18 mouse cellular contexts compared by ENCODE assay signal in genomic region chr3:79670556-79670955, GRCm38 (mm10). TPM values are rescaled to one million over a fixed set of nuclear protein-coding genes. Genes with fewer than 3 reads are reported as not detected.
DNase-seq lines count a peak whose midpoint lies in the region; ATAC-seq lines count a peak whose summit lies in the region.
"Had no signal": no experiment of that assay in that cellular context is flagged by ENCODE, and none has a peak within 500 bp of the region (broad histone marks: within the 10 kb centered on the region; RNA-seq: fewer than 3 reads in every experiment).

No protein-coding gene starts in this region.

- DNase-seq in kidney, adult 18-20 months: peak; percentile 25
- peak; percentile 10 for DNase-seq in kidney, adult 9 months
- peak; percentile 21 to 51 for DNase-seq in kidney, postnatal 36 days
- no peak for DNase-seq in embryonic facial prominence, embryonic 10.5 days (ENCODE audit: low spot score)
- no peak for DNase-seq in layer of hippocampus, adult 9-10 months (ENCODE audit: low spot score)
- DNase-seq in thymus, postnatal 0 days (ENCODE audit: low spot score): no peak
- DNase-seq: adrenal gland, adult 2 months; cerebellum, adult 11-12 months; cerebellum, postnatal 10 days; gastrocnemius, adult 2 months; thymus, adult 2 months had no signal

- H3K27ac ChIP-seq in kidney, embryonic 15.5 days: no peak overlapping the region
- H3K27ac ChIP-seq in embryonic facial prominence, embryonic 10.5 days (replicated peaks): no peak overlapping the region
- H3K27ac ChIP-seq: forebrain, embryonic 10.5 days; gastrocnemius, adult 2 months; hindbrain, embryonic 13.5 days; limb, embryonic 10.5 days; midbrain, embryonic 15.5 days; neural tube, embryonic 13.5 days had no signal

- no peak overlapping the region for H3K4me3 ChIP-seq in kidney, embryonic 15.5 days (replicated peaks)
- H3K4me3 ChIP-seq in embryonic facial prominence, embryonic 10.5 days: no peak overlapping the region
- H3K4me3 ChIP-seq: forebrain, embryonic 10.5 days; gastrocnemius, adult 2 months; hindbrain, embryonic 13.5 days; limb, embryonic 10.5 days; midbrain, embryonic 15.5 days; neural tube, embryonic 13.5 days had no signal

- H3K27me3 ChIP-seq in kidney, embryonic 15.5 days: no peaks in the 10 kb centered on the region
- H3K27me3 ChIP-seq in embryonic facial prominence, embryonic 10.5 days (replicated peaks; ENCODE audit: low read depth, poor library complexity, severe bottlenecking): no peaks in the 10 kb centered on the region
- H3K27me3 ChIP-seq: hindbrain, embryonic 13.5 days; midbrain, embryonic 15.5 days; neural tube, embryonic 13.5 days had no signal

- no peaks in the 10 kb centered on the region for H3K36me3 ChIP-seq in kidney, embryonic 15.5 days
- no peaks in the 10 kb centered on the region for H3K36me3 ChIP-seq in embryonic facial prominence, embryonic 10.5 days (replicated peaks)
- H3K36me3 ChIP-seq: forebrain, embryonic 10.5 days; hindbrain, embryonic 13.5 days; limb, embryonic 10.5 days; midbrain, embryonic 15.5 days; neural tube, embryonic 13.5 days had no signal

- 73% methylated on average over 7 of the region's 7 CpGs for WGBS in kidney, embryonic 15.5 days
- WGBS in embryonic facial prominence, embryonic 10.5 days: 79% methylated on average over 7 of the region's 7 CpGs

- H3K4me1 ChIP-seq in kidney, embryonic 15.5 days: peaks cover 2% of the 10 kb centered on the region; the same call in 1 of the 2 replicates
- peaks cover 6% of the 10 kb centered on the region; the same call in 1 of the 2 replicates for H3K4me1 ChIP-seq in embryonic facial prominence, embryonic 10.5 days
- H3K4me1 ChIP-seq: forebrain, embryonic 10.5 days; hindbrain, embryonic 13.5 days; midbrain, embryonic 15.5 days; neural tube, embryonic 13.5 days had no signal

- no peak overlapping the region for H3K4me2 ChIP-seq in kidney, embryonic 15.5 days
- H3K4me2 ChIP-seq: hindbrain, embryonic 13.5 days; midbrain, embryonic 15.5 days; neural tube, embryonic 13.5 days had no signal

- no peak for ATAC-seq in kidney, embryonic 15.5 days (replicated peaks; ENCODE audit: low FRiP score)
- ATAC-seq: CD4-positive, CD25-positive, alpha-beta regulatory T cell, adult 4 months; midbrain, embryonic 15.5 days had no signal

- H3K9ac ChIP-seq in kidney, embryonic 15.5 days: no peak overlapping the region
- H3K9ac ChIP-seq: hindbrain, embryonic 13.5 days; midbrain, embryonic 15.5 days; neural tube, embryonic 13.5 days had no signal

- H3K9me3 ChIP-seq in kidney, embryonic 15.5 days (replicated peaks): no peaks in the 10 kb centered on the region
- no peaks in the 10 kb centered on the region for H3K9me3 ChIP-seq in embryonic facial prominence, embryonic 10.5 days
- H3K9me3 ChIP-seq: forebrain, embryonic 10.5 days; hindbrain, embryonic 13.5 days; limb, embryonic 10.5 days; midbrain, embryonic 15.5 days; neural tube, embryonic 13.5 days had no signal

RNA-seq across cellular contexts. Expression of gene Etfdh, which starts 41.3 kb away (rescaled TPM):
- 64.9 and 67.4 TPM in 2 replicates for polyA plus RNA-seq in kidney, embryonic 15.5 days (2015; fragmentation: Nextera tagmentation; extraction: Ambion mirVana)
- polyA plus RNA-seq in embryonic facial prominence, embryonic 10.5 days (2016; fragmentation: Nextera tagmentation; extraction: Ambion mirVana): 45.3 and 48.4 TPM in 2 replicates
- polyA plus RNA-seq in thymus, postnatal 0 days (2015; fragmentation: Nextera tagmentation; extraction: Ambion mirVana): 61.9 and 63.0 TPM in 2 replicates

RNA-seq across cellular contexts. Expression of gene 4930579G24Rik, which starts 41.7 kb away (rescaled TPM):
- 30.7 and 33.0 TPM in 2 replicates for polyA plus RNA-seq in kidney, embryonic 15.5 days (2015; fragmentation: Nextera tagmentation; extraction: Ambion mirVana)
- 33.0 and 34.4 TPM in 2 replicates for polyA plus RNA-seq in embryonic facial prominence, embryonic 10.5 days (2016; fragmentation: Nextera tagmentation; extraction: Ambion mirVana)
- polyA plus RNA-seq in thymus, postnatal 0 days (2015; fragmentation: Nextera tagmentation; extraction: Ambion mirVana): 32.3 and 42.4 TPM in 2 replicates

Comparison
In these comparisons a context has a peak if more than half of its experiments do, and no peak if none do; other contexts are left out.
1. DNase-seq: peak in kidney, adult 18-20 months (single experiment), kidney, adult 9 months (single experiment) and kidney, postnatal 36 days (2 of 2); none in embryonic facial prominence, embryonic 10.5 days (single experiment), layer of hippocampus, adult 9-10 months (single experiment) and thymus, postnatal 0 days (single experiment).